Mouse (Mus musculus): ENCODE measurements around the gene Fth1.

- TF ChIP-seq GATA1 (IDR thresholded peaks at IDR 0.05; ENCODE audit: low read length): no peak
- TF ChIP-seq TAL1 (IDR thresholded peaks at IDR 0.05; ENCODE audit: low read length): no peak
Observed at GRCm38 (mm10) chr19:9985900-9986421, 5.6 kb downstream of the Fth1 start.
